Mouse (Mus musculus): ENCODE measurements around the gene Stra6l.

GRCm38 (mm10) chr4:45924011-45924410 lies 75.5 kb downstream of the Stra6l start:
- TF ChIP-seq CTCF (IDR thresholded peaks at IDR 0.05) (no peak), POLR2A (IDR thresholded peaks at IDR 0.05; ENCODE audit: insufficient read depth, low read depth, low read length) (no peak), EP300 (IDR thresholded peaks at IDR 0.05; ENCODE audit: insufficient read depth, low read depth, low read length) (no peak)

Measured in heart, adult 2 months (tissue).